Mouse (Mus musculus) hindbrain, postnatal 0 days (tissue): ENCODE results near the gene Xrn2. TPM values are rescaled to one million over a fixed set of nuclear protein-coding genes. Genes with fewer than 3 reads are reported as not detected.
"Not testable (repeated sequence)": the region's sequence is repeated elsewhere in the genome, so short reads cannot be mapped to it uniquely, and the experiment has no call there.

Source experiments
- ATAC-seq: fragments of 200-750 bp; cut with Nextera tagmentation; 2 replicates; pipeline ENCODE4 v1.8.0; 2017; ENCODE audit warnings: mild to moderate bottlenecking, moderate TSS enrichment, moderate library complexity
- DNase-seq: peaks from one replicate; pipeline ENCODE4 v3.0.0-alpha.2; 2015; ENCODE audit warnings: low spot score
- H3K27ac ChIP-seq: fragments of 300-500 bp; sonication (generic); 2 replicates; pipeline ENCODE4 v1.5.1; 2014; ENCODE audit warnings: mild to moderate bottlenecking
- H3K27me3 ChIP-seq: fragments of 300-500 bp; sonication (generic); 2 replicates; pipeline ENCODE4 v1.6.1; 2014; ENCODE audit warnings: low read length, mixed read lengths; ENCODE audit not compliant: insufficient read depth
- H3K36me3 ChIP-seq: fragments of 300-500 bp; sonication (generic); 2 replicates; pipeline ENCODE4 v1.6.1; 2014; ENCODE audit warnings: low read length, mixed read lengths; ENCODE audit not compliant: insufficient read depth
- H3K4me1 ChIP-seq: fragments of 300-500 bp; sonication (generic); 2 replicates; pipeline ENCODE4 v1.6.1; 2014; ENCODE audit warnings: antibody characterized with exemption, low read length, mixed read lengths; ENCODE audit not compliant: insufficient read depth
- H3K4me2 ChIP-seq: fragments of 300-500 bp; sonication (generic); 2 replicates; pipeline ENCODE4 v1.6.1; 2014; ENCODE audit warnings: low read depth, mild to moderate bottlenecking, low read length, moderate library complexity, mixed read lengths
- H3K4me3 ChIP-seq: fragments of 300-500 bp; sonication (generic); 2 replicates; pipeline ENCODE4 v1.5.1; 2014; ENCODE audit warnings: low read length
- H3K9ac ChIP-seq: fragments of 300-500 bp; sonication (generic); replicated peaks from 2 replicates; pipeline ENCODE4 v1.6.1; 2014; ENCODE audit warnings: mild to moderate bottlenecking, low read length, moderate library complexity, mixed read lengths
- H3K9me3 ChIP-seq: fragments of 300-500 bp; sonication (generic); 2 replicates; pipeline ENCODE4 v1.6.1; 2016; ENCODE audit warnings: low read length, mixed read lengths
- CTCF ChIP-seq: IDR thresholded peaks from 2 replicates; pipeline ENCODE4 v1.5.1; 2016; ENCODE audit warnings: antibody characterized with exemption, control low read depth, low read depth
- WGBS: fragments of 180-500 bp; shearing (Covaris S2); extraction: QIAGEN DNeasy Blood & Tissue Kit; methylation state at CpG from one replicate; pipeline ENCODE4 v1.1.7; 2014; 5-methylcytosine and 5-hydroxymethylcytosine counted together
- polyA plus RNA-seq: library from polyadenylated mRNA; unstranded; fragments of >200 nt; fragmentation: Nextera tagmentation; extraction: Ambion mirVana; gene quantifications from 2 replicates; pipeline ENCODE4 v1.2.1, GENCODE M21; 2015
- total RNA-seq: library from RNA; depleted of rRNA; stranded (reverse); fragments of >200 nt; gene quantifications from 2 replicates; pipeline ENCODE4 v1.2.3, GENCODE M21; 2014

The Xrn2 gene
- total and polyA plus RNA-seq, 2 experiments from 2014 or later = 40.3 to 57.9 TPM

DNA sequence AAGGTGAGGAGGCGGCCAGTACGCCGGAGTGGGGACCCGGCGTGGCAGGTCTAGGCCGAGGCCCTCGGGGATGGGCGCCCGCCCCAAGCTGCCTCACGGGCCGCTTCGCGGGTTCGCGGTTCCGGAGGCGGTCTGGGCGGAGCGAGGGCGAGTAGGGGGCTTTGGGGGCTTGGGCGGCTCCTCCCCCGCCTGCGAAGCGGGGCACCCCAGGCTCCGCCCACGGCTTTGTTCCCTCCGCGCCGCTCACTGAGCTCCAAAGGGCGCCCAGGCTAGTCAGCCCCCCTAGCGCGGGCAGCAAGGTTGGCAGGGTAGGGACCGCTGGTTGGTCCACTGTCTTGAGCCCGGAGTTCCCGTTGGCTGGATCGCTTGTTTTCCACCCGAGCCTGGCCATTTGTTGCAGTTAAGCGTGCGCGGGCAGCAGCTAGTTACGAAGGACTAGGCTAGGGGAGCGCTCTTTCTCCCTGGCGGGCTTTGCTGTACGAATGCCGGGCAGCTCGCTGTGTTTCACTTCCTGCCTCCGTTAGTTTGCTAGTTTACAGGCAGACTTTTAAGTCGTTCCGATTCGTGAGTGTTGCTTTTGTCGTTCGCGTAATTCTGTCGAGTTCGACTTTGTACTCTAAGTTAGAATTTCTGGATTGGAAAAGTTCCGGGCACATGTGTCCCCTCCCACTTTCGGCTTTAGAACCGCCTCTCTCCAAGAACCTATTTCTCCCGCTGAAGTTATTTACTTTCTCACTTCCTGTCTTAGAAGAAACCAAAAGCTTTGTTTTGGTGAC, 586 bp downstream of the Xrn2 start:
- Histone ChIP-seq H3K9ac (peak overlapping the region; percentile 83), H3K4me3 (peak overlapping the region; percentile 95), H3K9me3 (no peaks in the 10 kb centered on the region), H3K27ac (peak overlapping the region; percentile 98), H3K4me2 (peak overlapping the region; percentile 79), H3K36me3 (no peaks in the 10 kb centered on the region), H3K4me1 (peaks cover 14% of the 10 kb centered on the region; the same call in 1 of the 2 replicates), H3K27me3 (no peaks in the 10 kb centered on the region)
- ATAC-seq = peak; percentile 91
- TF ChIP-seq CTCF = 0 out of 2 replicates have a peak, but pooled peaks have one; percentile 16
- DNase-seq = peak; percentile 86
- WGBS = under 1% methylated on average over 58 of the region's 59 CpGs

DNA sequence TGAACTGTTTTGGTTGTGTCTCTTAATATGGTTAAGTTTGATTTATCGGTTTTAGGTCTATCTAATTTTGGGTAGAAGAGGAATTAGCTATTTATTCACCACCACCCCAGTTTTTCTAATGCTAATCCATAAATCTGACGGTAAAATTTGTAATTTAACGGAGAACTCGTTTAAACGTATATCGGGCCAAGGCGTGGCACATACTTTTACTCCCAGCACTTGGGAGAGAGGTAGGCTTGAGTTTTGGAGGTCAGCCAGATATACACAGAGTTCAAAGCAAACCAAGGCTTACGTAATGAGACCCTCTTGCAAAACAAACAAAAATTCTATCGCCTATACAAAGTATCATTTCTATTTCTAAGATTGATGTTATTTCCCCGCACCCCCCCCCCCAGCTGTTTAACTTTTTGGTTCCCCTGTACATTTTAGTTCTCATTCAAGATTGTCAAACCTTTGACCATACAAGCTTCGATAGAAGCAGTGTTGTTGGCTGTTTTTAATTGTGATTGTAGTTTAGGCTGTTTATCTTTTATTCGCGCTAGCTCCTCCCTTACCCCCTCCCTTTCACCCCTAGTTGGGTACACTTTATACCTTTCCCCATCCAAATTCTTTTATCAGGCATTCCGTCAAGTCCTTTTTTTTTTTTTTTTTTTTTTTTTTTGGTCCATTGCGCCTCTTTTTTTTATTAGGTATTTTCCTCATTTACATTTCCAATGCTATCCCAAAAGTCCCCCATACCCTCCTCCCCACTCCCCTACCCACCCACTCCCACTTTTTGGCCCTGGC, 1.5 kb downstream of the Xrn2 start:
- Histone ChIP-seq H3K27me3 (no peaks in the 10 kb centered on the region), H3K9me3 (no peaks in the 10 kb centered on the region), H3K27ac (no peak overlapping the region), H3K4me1 (peaks cover 14% of the 10 kb centered on the region; the same call in 1 of the 2 replicates), H3K36me3 (no peaks in the 10 kb centered on the region), H3K4me2 (peak overlapping the region; percentile 79), H3K4me3 (peak overlapping the region; percentile 95), H3K9ac (peak overlapping the region; percentile 83)
- ATAC-seq (no peak), DNase-seq (no peak)
- 28% methylated on average over 15 of the region's 15 CpGs for WGBS
- TF ChIP-seq CTCF = no peak

DNA sequence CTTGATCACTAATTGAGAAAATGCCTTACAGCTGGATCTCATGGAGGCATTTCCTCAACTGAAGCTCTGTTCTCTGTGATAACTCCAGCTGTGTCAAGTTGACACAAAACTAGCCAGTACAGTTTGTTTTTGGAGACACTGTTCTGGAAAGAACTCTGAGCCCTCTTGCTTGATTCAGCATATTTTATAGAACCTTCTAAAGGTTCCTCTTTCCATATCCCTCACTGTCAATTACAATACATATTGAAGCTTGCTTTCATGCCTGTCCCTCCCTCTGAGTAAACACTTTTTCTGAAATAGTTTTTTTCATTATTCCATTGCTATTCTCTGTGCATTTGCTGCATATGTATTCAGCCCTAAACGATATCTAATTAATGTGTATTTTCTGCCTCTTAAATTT, 9.2 kb downstream of the Xrn2 start:
- H3K36me3 ChIP-seq, H3K4me2 ChIP-seq, DNase-seq, H3K27ac ChIP-seq, H3K9me3 ChIP-seq, ATAC-seq, H3K9ac ChIP-seq, H3K4me1 ChIP-seq, H3K27me3 ChIP-seq, H3K4me3 ChIP-seq: not testable (repeated sequence)
- WGBS = 87% methylated on average over 1 of the region's 1 CpGs

DNA sequence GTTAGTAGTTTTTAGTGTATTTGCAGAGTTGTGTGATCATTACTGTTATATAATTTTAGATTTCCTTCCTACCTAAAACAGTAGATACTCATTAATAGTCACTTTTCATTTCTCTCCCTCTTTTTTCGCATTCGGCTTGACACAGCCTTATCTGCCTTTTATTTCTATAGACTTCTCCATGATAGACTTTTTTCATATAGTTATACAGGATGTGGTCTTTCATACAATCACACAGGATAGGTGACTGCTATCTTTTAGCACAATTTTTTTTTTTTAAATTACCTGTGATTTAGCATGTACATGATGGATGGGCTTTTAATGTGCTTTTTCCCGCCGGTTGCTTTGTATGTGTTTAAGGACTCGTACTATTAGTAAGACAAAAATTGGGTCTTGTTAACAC, 10.3 kb downstream of the Xrn2 start:
- Histone ChIP-seq H3K9me3 (no peaks in the 10 kb centered on the region), H3K36me3 (peaks cover 4% of the 10 kb centered on the region; the same call in 1 of the 2 replicates), H3K4me3 (no peak overlapping the region), H3K4me1 (no peaks in the 10 kb centered on the region), H3K27ac (no peak overlapping the region), H3K9ac (no peak overlapping the region), H3K4me2 (no peak overlapping the region), H3K27me3 (no peaks in the 10 kb centered on the region)
- WGBS = 94% methylated on average over 5 of the region's 5 CpGs
- no peak for TF ChIP-seq CTCF
- no peak for ATAC-seq
- DNase-seq = no peak

DNA sequence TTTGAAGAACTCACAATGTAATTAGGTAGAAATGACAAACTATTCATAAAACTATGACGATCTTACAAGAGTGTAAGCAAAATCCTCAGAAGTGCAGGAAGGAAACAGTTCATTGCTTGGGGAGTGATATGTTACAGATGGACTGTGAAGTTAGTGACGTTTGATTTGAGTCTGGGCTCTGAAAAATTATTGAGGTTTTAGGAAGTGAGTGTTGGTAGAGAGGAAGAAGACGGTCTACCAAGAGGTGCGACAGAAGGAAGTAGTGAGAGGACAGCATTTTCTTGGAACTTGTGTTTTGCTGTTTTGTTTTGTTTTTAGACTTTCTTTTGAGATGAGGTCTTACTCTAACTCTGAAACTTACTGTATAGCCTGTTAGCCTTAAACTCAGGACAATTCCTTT, 10.8 kb downstream of the Xrn2 start:
- H3K4me1 ChIP-seq = no peaks in the 10 kb centered on the region
- H3K9ac ChIP-seq = no peak overlapping the region
- DNase-seq (no peak), ATAC-seq (no peak)
- H3K4me2 ChIP-seq = no peak overlapping the region
- H3K27me3 ChIP-seq = no peaks in the 10 kb centered on the region
- 93% methylated on average over 4 of the region's 4 CpGs for WGBS
- H3K9me3 ChIP-seq = no peaks in the 10 kb centered on the region
- H3K4me3 ChIP-seq = no peak overlapping the region
- H3K36me3 ChIP-seq = peaks cover 4% of the 10 kb centered on the region; the same call in 1 of the 2 replicates
- H3K27ac ChIP-seq = no peak overlapping the region
- TF ChIP-seq CTCF = no peak

DNA sequence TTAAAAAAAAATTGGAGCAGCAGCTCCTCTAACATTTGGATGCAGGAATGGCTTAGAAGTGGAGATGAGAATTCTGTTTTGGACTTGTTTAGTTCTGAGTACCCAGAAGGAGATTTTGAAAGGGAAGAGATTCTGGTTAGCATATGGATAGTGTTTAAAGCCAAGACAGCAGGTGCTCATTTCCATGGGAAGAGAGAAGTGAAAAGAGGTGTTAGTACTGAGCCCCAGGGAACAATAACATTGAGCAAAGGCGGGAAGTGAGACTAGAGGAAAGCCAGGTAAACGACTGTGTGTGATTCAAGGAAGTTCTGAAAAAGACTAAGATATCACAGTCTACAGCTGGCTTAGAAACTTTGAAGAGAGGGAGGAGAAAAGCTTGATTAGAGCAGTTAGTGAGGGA, 20.3 kb downstream of the Xrn2 start:
- H3K36me3 ChIP-seq = 0 out of 2 replicates have a peak, but pooled peaks cover 3% of the 10 kb centered on the region

More for the DNA sequence above, 20.3 kb downstream of the Xrn2 start:
- no peak overlapping the region for H3K27ac ChIP-seq
- H3K9me3 ChIP-seq = no peaks in the 10 kb centered on the region
- no peak for ATAC-seq
- no peaks in the 10 kb centered on the region for H3K4me1 ChIP-seq
- H3K9ac ChIP-seq = no peak overlapping the region
- no peaks in the 10 kb centered on the region for H3K27me3 ChIP-seq
- DNase-seq = no peak
- H3K4me3 ChIP-seq = no peak overlapping the region
- H3K4me2 ChIP-seq = no peak overlapping the region
- TF ChIP-seq CTCF = no peak
- 32% methylated on average over 2 of the region's 2 CpGs for WGBS
